Mouse (Mus musculus) layer of hippocampus, adult 9-11 months (tissue): ENCODE data around the gene Rflna.
A peak's percentile ranks its signal among the peaks of the same experiment; 100 is the strongest.

ENCODE experiments used
- DNase-seq: peaks from one replicate; pipeline ENCODE4 v3.0.0; 2022

The Rflna gene

GRCm38 (mm10) chr5:125006896-125007295, 3.9 kb downstream of the Rflna start:
- DNase-seq: no peak

DNA sequence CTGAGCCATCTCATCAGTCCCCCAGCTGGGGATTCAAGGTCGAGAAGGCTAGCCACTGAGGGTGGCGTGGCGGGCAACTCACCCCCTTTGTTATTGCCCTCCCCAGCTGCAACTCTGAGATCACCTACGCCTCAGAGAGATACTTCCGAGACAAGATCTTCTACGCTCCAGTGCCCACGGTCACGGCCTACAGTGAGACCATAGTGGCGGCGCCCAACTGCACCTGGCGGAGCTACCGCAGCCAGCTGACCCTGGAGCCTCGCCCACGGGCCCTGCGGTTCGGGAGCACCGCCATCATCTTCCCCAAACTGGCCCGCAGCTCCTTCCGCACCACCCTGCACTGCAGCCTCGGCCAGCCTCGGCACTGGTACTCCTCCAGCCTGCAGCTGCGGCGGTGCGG, 8.1 kb downstream of the Rflna start:
- DNase-seq: no peak

GRCm38 (mm10) chr5:125011628-125012027, 8.6 kb downstream of the Rflna start:
- DNase-seq: no peak

DNA sequence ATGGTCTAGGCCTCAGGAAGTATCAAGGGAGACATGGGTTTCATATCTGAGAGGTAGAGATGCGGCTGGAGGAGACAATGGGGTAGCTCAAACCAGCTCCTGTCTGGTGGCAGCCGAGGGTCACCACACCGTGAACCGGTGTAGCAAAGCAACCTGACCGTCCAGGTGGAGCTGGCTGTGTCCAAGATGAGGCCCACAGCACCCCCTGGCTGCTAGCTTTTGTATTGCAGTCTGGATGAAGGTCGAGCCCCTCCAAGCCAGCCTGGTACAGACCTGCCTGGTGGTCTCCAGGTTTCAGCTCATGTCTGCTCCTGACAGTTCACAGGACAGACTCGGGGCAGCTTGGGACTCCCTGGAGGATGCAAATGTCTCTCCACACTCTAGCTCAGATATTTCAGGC, 11.5 kb downstream of the Rflna start:
- DNase-seq: peak; percentile 38

GRCm38 (mm10) chr5:125015066-125015465, 12.0 kb downstream of the Rflna start:
- peak; percentile 8 for DNase-seq

DNA sequence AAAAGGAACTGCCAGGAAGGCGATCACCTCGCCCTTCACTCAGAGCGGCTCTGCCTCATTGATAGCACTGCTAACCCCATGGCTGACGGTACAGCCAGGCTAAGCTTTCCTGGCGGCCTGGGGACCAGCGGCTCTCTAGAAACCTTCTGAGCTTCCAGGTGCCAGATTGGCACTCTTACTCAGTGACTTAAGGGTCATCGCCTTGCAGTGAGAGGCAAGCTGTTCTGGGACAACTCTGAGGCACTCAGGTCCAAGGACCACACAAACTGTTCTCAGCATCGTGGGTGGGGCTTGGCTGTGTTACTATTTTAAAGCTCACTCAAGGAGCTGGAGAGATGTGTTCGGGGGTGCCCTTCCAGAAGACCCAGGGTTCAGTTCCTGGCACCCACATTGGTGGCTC, 12.6 kb downstream of the Rflna start:
- DNase-seq: no peak

DNA sequence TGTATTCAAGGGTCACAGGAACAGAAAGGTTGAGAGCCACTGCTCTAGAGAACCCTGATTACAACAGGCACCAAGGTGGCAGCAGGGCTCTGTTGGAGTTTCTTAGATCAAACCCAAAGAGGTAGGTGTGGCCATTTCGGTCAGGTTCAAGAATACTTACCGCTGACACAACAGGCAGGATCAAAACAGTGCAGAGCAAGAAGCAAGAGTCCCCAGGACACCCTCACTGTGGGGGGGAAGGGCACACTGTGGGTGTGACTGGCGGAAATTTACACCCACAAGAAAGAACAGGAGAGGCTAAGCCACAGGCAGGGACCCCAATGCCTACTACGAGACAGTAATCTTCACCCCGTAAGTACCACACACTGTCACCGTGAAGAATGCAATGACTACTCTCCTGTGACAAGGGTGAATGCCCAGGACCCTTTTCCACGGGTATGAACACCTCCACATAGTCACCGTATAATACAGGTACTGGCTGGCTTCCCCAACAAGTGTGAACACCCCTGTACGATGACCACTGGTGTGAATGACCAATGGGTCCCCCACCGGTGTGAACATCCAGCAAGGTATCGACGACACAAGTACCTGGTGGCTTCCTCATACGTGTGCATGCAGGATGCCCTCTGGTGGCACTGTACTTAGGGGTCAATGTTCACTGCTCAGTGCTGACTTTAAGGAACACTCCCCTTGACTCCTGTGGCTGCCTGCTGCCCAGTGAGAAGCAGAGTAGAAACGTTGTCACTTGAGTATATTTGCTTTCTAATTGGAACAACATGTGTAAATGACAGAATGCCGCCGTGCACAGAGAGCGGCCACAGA, 13.6 kb downstream of the Rflna start:
- DNase-seq: no peak

DNA sequence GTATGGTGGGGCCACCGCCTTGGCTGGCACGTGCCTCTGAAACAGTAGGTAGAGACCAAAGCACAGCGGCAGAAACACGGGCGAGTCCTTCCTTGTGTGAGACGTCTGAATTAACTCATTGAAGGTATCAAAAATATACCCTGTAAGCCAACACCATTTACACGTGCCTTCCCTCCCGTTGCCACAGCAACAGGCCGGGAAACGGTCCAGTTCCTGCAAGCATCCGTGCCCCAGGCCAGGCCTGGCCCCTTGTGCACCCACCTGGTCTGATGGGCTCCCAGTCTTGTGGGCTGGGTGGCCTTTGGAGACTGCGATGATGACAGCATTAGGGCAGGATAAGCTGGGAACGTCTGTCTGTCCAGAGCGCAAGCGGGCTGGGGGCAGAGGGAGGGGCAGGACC, 14.3 kb downstream of the Rflna start:
- no peak for DNase-seq

DNA sequence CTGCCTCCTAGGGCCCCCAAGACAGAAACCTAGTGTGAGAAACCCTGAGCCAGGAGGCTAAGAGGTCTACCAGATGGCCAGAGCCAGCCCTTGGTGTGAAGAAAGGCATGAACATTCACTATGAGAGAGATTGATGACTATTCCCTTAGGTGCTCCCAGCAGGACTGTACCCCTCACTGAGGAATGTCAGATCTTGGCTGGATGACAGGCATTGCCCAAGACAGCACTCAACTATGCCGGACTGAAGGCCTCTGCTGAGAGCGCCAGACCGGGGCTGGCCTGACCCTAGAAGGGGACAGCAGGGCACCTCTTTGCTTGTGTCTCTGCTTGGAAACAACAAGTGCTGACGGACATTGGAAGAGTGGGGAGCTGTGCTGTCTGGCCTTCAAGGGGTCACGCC, 16.1 kb downstream of the Rflna start:
- DNase-seq: no peak

DNA sequence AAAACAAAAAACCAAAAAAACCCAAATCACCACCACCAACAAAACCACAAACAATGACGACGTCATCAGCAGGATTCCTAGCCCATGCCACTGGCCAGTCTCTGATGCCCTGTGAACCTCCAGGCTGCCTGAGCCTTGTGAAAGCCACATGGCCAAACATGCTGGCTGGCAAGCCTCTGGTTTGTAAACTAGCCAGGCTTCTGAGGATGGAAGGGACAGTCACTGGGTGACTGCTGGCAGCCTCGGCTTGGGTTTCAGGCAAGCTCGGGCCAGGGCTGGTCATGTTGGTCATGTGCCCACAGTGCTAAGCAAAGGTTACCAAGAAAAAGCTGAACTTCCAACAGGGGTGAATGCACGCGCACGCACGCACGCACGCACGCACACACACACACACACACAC, 18.3 kb downstream of the Rflna start:
- DNase-seq: peak; percentile 70

GRCm38 (mm10) chr5:125024002-125024401, 21.0 kb downstream of the Rflna start:
- DNase-seq: no peak

- peak; percentile 77 for DNase-seq
These were observed 25.4 kb downstream of the Rflna start for GRCm38 (mm10) chr5:125028371-125028770.

DNA sequence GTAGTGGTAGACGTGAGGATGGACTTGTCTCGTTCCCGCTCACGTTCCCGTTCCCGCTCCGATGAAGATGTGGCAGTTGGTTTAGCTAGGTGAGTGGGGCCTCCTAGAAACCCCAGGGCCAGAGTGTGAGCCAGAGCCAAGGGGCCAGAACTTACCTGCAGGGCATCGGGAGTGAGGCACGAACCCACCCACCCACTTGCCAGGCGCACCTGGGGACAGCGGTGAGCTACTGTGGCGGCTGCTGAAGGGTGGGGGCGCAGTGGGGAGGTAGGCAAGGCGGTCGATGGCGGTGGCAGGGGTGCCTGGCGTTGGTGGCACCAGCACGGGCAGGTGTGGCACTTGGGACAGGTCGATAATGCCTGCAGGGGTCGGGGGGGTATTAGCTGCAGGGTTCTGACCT, 25.9 kb downstream of the Rflna start:
- no peak for DNase-seq

- DNase-seq: no peak
These were observed 33.5 kb downstream of the Rflna start for GRCm38 (mm10) chr5:125036483-125036882.

- no peak for DNase-seq
These were observed 36.5 kb downstream of the Rflna start for GRCm38 (mm10) chr5:125039377-125040027.

GRCm38 (mm10) chr5:125040128-125040584, 37.1 kb downstream of the Rflna start:
- DNase-seq: no peak

DNA sequence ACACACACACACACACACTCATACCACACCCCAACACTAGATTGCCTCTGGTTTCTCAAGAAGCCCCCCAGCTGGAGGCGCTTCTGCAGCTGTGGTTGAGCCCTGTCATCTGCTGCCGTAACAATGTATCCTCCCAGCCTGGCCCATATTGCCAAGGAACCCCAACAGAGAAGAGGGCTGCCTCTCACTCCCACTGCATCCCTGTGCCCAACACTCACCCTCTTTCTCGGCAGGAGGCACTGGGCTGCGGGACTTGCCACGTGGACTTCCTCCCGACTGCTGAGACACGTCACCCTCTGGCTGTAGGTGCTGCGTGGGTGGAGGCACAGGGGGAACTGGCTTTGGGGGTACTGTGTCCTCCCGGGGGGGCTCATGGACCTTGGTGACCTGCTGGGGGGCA, 38.6 kb downstream of the Rflna start:
- no peak for DNase-seq

DNA sequence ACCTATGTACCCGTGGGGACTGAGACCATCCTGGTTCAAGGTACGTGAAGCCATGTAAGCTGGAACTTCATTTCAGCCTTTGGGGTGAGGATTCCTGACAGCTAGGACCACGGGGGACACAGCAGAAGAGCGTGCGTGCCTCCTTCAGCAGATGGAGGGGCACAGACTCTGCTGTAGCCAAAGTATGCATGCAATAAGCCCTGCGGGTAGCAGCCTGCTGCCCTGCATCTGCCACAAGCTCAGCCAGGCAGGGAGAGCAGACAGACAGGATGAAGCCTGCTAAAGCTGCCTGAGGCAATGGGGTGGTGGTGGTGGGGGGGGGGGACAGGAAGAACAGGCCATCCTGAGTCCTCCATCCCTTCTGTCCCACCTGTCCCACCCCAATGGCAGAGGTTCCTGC, 40.4 kb downstream of the Rflna start:
- no peak for DNase-seq

DNA sequence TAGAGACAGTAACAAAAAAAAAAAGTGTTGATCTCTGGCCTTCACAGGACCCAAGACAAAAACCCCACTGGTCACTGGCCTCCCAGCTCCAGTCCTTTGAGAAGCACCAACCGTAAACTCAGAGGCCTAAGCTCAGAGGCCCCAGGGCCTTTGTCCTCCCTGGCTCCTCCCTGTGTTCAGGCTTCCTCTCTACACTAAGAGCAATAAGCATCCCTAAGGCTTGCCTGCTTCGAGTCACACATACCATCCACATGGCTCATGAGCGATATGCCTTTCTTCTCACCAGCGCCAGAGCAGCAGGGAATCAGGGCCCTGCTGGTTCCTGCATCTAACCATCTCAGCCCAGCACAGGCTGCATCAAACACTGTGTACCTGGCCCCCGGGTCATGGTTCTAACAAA, 42.2 kb downstream of the Rflna start:
- DNase-seq: no peak

- DNase-seq: no peak
These were observed 43.4 kb downstream of the Rflna start for GRCm38 (mm10) chr5:125046436-125046835.

- DNase-seq: no peak
These were observed 46.5 kb downstream of the Rflna start for GRCm38 (mm10) chr5:125049481-125049880.

DNA sequence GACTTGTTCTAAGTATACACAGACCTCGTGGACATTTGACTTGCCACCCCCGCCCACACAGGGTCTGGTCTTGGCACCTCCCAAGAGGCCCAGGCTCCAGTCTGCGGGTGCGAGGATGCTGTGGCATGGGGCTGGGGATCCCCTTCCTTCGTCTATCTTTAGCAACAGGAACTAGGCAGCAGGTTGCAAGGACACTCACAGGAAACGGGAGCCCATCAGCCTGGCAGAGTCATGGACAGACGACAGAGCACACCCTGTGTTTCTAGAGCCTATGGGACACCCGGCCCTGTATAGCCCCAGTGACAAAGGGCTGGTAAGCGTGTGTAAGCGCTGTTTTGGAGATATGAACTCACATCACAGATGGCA, 49.2 kb downstream of the Rflna start:
- peak; percentile 89 for DNase-seq

DNA sequence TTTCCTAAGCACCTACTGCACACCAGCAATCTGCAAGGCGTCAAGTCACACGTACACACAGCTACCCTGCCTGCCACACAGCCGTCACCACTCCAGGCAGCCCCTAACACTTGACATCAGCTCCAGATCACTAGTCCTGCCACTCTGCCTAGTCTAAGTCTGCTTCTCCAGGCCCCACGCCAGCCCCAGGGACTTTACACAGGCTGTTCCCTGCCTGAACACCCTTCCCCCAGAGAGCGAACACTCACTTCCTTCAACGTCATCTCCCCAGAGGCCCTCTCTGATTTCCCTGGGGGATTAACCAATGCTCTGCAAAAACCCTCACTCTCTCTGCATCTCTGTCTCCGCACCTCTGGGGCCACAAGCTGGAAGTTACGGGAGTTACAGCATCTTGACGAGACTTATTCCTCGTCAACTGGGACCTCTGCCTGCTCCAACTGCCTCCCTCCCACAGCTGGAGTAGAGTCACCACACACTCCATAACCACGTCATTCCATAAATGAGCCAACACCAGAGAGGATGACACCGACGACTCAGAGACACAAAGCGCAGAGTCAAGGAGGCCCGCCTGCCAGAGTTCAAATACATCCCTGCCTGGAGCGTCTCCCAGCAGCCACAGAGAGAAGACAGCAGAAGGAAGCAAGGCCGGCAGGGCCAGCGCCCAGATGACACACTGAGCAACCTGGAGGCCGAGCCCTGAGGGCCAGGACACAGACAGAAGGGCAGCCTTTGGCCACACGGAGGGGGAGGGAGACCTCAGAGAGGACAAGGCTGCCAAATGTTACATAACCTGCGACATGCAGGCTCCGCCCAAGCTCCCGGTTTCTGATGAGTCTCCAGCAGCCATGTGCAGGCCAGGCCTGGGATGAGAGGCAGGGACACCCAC, 49.8 kb downstream of the Rflna start:
- DNase-seq: peak; percentile 71

- no peak for DNase-seq
These were observed 50.6 kb downstream of the Rflna start for GRCm38 (mm10) chr5:125053661-125054060.
